Mouse (Mus musculus) liver, embryonic 16.5 days (tissue): Measurements from ENCODE around the gene Zfp592. TPM values are rescaled to one million over a fixed set of nuclear protein-coding genes. Genes with fewer than 3 reads are reported as not detected.

Experiments used
- ATAC-seq: fragments of 200-750 bp; cut with Nextera tagmentation; 2 replicates; pipeline ENCODE4 v1.8.0; 2017; ENCODE audit warnings: low read depth, mild to moderate bottlenecking, moderate number of reproducible peaks, moderate library complexity
- H3K27ac ChIP-seq: fragments of 300-500 bp; sonication (generic); 2 replicates; pipeline ENCODE4 v1.5.1; 2014; ENCODE audit warnings: mild to moderate bottlenecking, low read length
- H3K27me3 ChIP-seq: fragments of 300-500 bp; sonication (generic); 2 replicates; pipeline ENCODE4 v1.6.1; 2014; ENCODE audit warnings: low read depth, low read length, mixed read lengths; ENCODE audit not compliant: control insufficient read depth, insufficient read depth
- H3K36me3 ChIP-seq: fragments of 300-500 bp; sonication (generic); 2 replicates; pipeline ENCODE4 v1.6.1; 2014; ENCODE audit warnings: mild to moderate bottlenecking; ENCODE audit not compliant: control insufficient read depth, insufficient read depth
- H3K4me1 ChIP-seq: fragments of 300-500 bp; sonication (generic); 2 replicates; pipeline ENCODE4 v1.6.1; 2014; ENCODE audit warnings: low read depth, low read length, mixed read lengths; ENCODE audit not compliant: control insufficient read depth
- H3K4me2 ChIP-seq: fragments of 300-500 bp; sonication (generic); 2 replicates; pipeline ENCODE4 v1.6.1; 2014; ENCODE audit warnings: low read depth, low read length, mixed read lengths
- H3K4me3 ChIP-seq: fragments of 300-500 bp; sonication (generic); 2 replicates; pipeline ENCODE4 v1.5.1; 2014; ENCODE audit warnings: low read depth, mild to moderate bottlenecking, low read length
- H3K9ac ChIP-seq: fragments of 300-500 bp; sonication (generic); 2 replicates; pipeline ENCODE4 v1.6.1; 2014; ENCODE audit warnings: low read depth, low read length
- H3K9me3 ChIP-seq: fragments of 300-500 bp; sonication (generic); replicated peaks from 2 replicates; pipeline ENCODE4 v1.6.1; 2016; ENCODE audit warnings: low read length; ENCODE audit not compliant: control insufficient read depth
- WGBS: fragments of 180-500 bp; shearing (Covaris S2); extraction: QIAGEN DNeasy Blood & Tissue Kit; methylation state at CpG from one replicate; pipeline ENCODE4 v1.1.7; 2014; ENCODE audit not compliant: insufficient replicate concordance; 5-methylcytosine and 5-hydroxymethylcytosine counted together
- polyA plus RNA-seq: library from polyadenylated mRNA; unstranded; fragments of >200 nt; fragmentation: Nextera tagmentation; extraction: Ambion mirVana; gene quantifications from 2 replicates; pipeline ENCODE4 v1.2.1, GENCODE M21; 2015

Zfp592 gene
- polyA plus RNA-seq, 1 experiment from 2014 or later, result 7.1 TPM

- no peaks in the 10 kb centered on the region for H3K36me3 ChIP-seq
- no peak overlapping the region for H3K4me2 ChIP-seq
- no peak overlapping the region for H3K9ac ChIP-seq
- H3K27me3 ChIP-seq, result no peaks in the 10 kb centered on the region
- 50% methylated on average over 6 of the region's 6 CpGs for WGBS
- peaks cover 59% of the 10 kb centered on the region for H3K4me1 ChIP-seq
- no peaks in the 10 kb centered on the region for H3K9me3 ChIP-seq
- no peak overlapping the region for H3K4me3 ChIP-seq
- no peak for ATAC-seq
- H3K27ac ChIP-seq, result no peak overlapping the region
These were observed 3.2 kb upstream of the Zfp592 start for GRCm38 (mm10) chr7:80990276-80990675.

GRCm38 (mm10) chr7:80991589-80991988 is 1.9 kb upstream of the Zfp592 start:
- H3K4me2 ChIP-seq, result peak overlapping the region; percentile 91; the same call in 1 of the 2 replicates
- no peaks in the 10 kb centered on the region for H3K9me3 ChIP-seq
- no peaks in the 10 kb centered on the region for H3K36me3 ChIP-seq
- no peak overlapping the region for H3K27ac ChIP-seq
- H3K4me3 ChIP-seq, result no peak overlapping the region
- ATAC-seq, result no peak
- no peak overlapping the region for H3K9ac ChIP-seq
- WGBS, result 89% methylated on average over 5 of the region's 5 CpGs
- peaks cover 65% of the 10 kb centered on the region for H3K4me1 ChIP-seq
- H3K27me3 ChIP-seq, result no peaks in the 10 kb centered on the region

- ATAC-seq, result no peak
- H3K27me3 ChIP-seq, result no peaks in the 10 kb centered on the region
- peak overlapping the region; percentile 98 for H3K9ac ChIP-seq
- no peaks in the 10 kb centered on the region for H3K9me3 ChIP-seq
- 53% methylated on average over 6 of the region's 6 CpGs for WGBS
- H3K4me3 ChIP-seq, result peak overlapping the region; percentile 96
- peaks cover 65% of the 10 kb centered on the region for H3K4me1 ChIP-seq
- H3K27ac ChIP-seq, result peak overlapping the region; percentile 91; the same call in 1 of the 2 replicates
- H3K4me2 ChIP-seq, result peak overlapping the region; percentile 91
- H3K36me3 ChIP-seq, result no peaks in the 10 kb centered on the region
These were observed 1.4 kb upstream of the Zfp592 start for GRCm38 (mm10) chr7:80992063-80992462.

- Histone ChIP-seq H3K27ac (peak overlapping the region; percentile 91), H3K4me1 (peaks cover 65% of the 10 kb centered on the region), H3K9ac (peak overlapping the region; percentile 98), H3K27me3 (no peaks in the 10 kb centered on the region), H3K4me3 (peak overlapping the region; percentile 96), H3K4me2 (peak overlapping the region; percentile 91), H3K9me3 (no peaks in the 10 kb centered on the region), H3K36me3 (no peaks in the 10 kb centered on the region)
- ATAC-seq, result no peak
- WGBS, result 2% methylated on average over 12 of the region's 12 CpGs
These were observed 876 bp upstream of the Zfp592 start for GRCm38 (mm10) chr7:80992631-80992979.

GRCm38 (mm10) chr7:80993834-80994662 is 567 bp downstream of the Zfp592 start:
- peak overlapping the region; percentile 98 for H3K9ac ChIP-seq
- peak overlapping the region; percentile 91 for H3K27ac ChIP-seq
- peak overlapping the region; percentile 95 for H3K4me2 ChIP-seq
- WGBS, result under 1% methylated on average over 52 of the region's 58 CpGs
- H3K27me3 ChIP-seq, result no peaks in the 10 kb centered on the region
- ATAC-seq, result peak; percentile 57
- peaks cover 60% of the 10 kb centered on the region for H3K4me1 ChIP-seq
- H3K4me3 ChIP-seq, result peak overlapping the region; percentile 96
- H3K9me3 ChIP-seq, result no peaks in the 10 kb centered on the region
- H3K36me3 ChIP-seq, result no peaks in the 10 kb centered on the region

- H3K4me3 ChIP-seq, result peak overlapping the region; percentile 96
- no peak for ATAC-seq
- peak overlapping the region; percentile 91 for H3K27ac ChIP-seq
- peak overlapping the region; percentile 98 for H3K9ac ChIP-seq
- peak overlapping the region; percentile 95 for H3K4me2 ChIP-seq
- 6% methylated on average over 6 of the region's 6 CpGs for WGBS
- H3K36me3 ChIP-seq, result no peaks in the 10 kb centered on the region
- no peaks in the 10 kb centered on the region for H3K27me3 ChIP-seq
- H3K9me3 ChIP-seq, result no peaks in the 10 kb centered on the region
- peaks cover 55% of the 10 kb centered on the region for H3K4me1 ChIP-seq
These were observed 1.2 kb downstream of the Zfp592 start for GRCm38 (mm10) chr7:80994663-80995005.

GRCm38 (mm10) chr7:80995266-80996146 is 2.0 kb downstream of the Zfp592 start:
- Histone ChIP-seq H3K4me2 (peak overlapping the region; percentile 95), H3K9ac (peak overlapping the region; percentile 98), H3K4me1 (peaks cover 58% of the 10 kb centered on the region), H3K4me3 (peak overlapping the region; percentile 96), H3K27me3 (no peaks in the 10 kb centered on the region), H3K36me3 (no peaks in the 10 kb centered on the region), H3K9me3 (no peaks in the 10 kb centered on the region), H3K27ac (peak overlapping the region; percentile 91)
- 16% methylated on average over 3 of the region's 3 CpGs for WGBS
- ATAC-seq, result no peak

GRCm38 (mm10) chr7:80997776-80998175 is 4.3 kb downstream of the Zfp592 start:
- Histone ChIP-seq H3K9me3 (no peaks in the 10 kb centered on the region), H3K9ac (no peak overlapping the region), H3K4me1 (peaks cover 58% of the 10 kb centered on the region), H3K27me3 (no peaks in the 10 kb centered on the region), H3K27ac (no peak overlapping the region), H3K36me3 (no peaks in the 10 kb centered on the region), H3K4me2 (peak overlapping the region; percentile 1; the same call in 1 of the 2 replicates), H3K4me3 (no peak overlapping the region)
- ATAC-seq, result no peak
- 34% methylated on average over 6 of the region's 6 CpGs for WGBS

- peaks cover 72% of the 10 kb centered on the region for H3K4me1 ChIP-seq
- no peaks in the 10 kb centered on the region for H3K36me3 ChIP-seq
- H3K4me2 ChIP-seq, result no peak overlapping the region
- H3K9ac ChIP-seq, result no peak overlapping the region
- no peak overlapping the region for H3K4me3 ChIP-seq
- no peak overlapping the region for H3K27ac ChIP-seq
- 71% methylated on average over 2 of the region's 2 CpGs for WGBS
- H3K9me3 ChIP-seq, result no peaks in the 10 kb centered on the region
- no peaks in the 10 kb centered on the region for H3K27me3 ChIP-seq
- no peak for ATAC-seq
These were observed 6.1 kb downstream of the Zfp592 start for GRCm38 (mm10) chr7:80999536-80999935.
